Mouse (Mus musculus) liver, postnatal 0 days (tissue): ENCODE measurements at regions not wholly inside any gene's neighbourhood (a gene's known extent, or its start where the extent isn't known, plus 50 kb on each side); places are given as distances from the start of the nearest gene placed in this dataset.

Source experiments
- CTCF ChIP-seq: sonication (generic); IDR thresholded peaks from 2 replicates; pipeline ENCODE4 v1.5.1; 2016; ENCODE audit warnings: antibody characterized with exemption, low read depth
- EP300 ChIP-seq: IDR thresholded peaks from 2 replicates; pipeline ENCODE4 v1.6.1; 2016; ENCODE audit warnings: antibody characterized with exemption, low read depth, mild to moderate bottlenecking

DNA sequence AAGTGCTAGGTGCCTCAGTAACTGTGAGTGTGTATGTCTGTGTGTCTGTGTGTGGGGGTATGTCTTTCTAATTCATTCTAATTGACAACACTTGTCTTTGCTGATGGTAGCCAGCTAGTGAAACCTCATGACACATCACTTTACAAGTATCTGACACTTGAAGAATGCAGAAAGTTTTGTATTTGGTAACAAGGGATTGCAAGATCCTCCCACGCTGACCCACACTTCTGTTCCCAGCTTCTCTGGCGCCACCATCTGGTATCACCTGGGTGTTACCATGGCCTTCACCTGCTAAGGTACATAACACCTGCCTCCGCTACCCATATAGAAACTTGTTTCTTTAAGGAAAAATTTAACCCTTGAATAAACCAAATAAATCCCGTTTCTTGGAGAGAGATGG lies 95.8 kb upstream of the Serbp1 start:
- TF ChIP-seq CTCF (peak; percentile 88), EP300 (no peak)
